Mouse (Mus musculus) heart, postnatal 25 days (tissue): ENCODE measurements at regions not wholly inside any gene's neighbourhood (a gene's known extent, or its start where the extent isn't known, plus 50 kb on each side); places are given as distances from the start of the nearest gene placed in this dataset.

Experiments
- DNase-seq: peaks from one replicate; pipeline ENCODE4 v3.0.0; 2022; ENCODE audit warnings: low spot score
- intact Hi-C: fragments of 180-260 bp; cut with DNase I; formaldehyde crosslinking; loops from one replicate; pipeline ENCODE4 v1.15.1; 2025

- intact Hi-C loops = no loop called here
Observed at GRCm38 (mm10) chr1:73285342-73285741, 269.6 kb upstream of the Tnp1 start.

GRCm38 (mm10) chr1:73274480-73274879 is 258.8 kb upstream of the Tnp1 start:
- intact Hi-C loops = loop anchor here (1.0 to 5.0 kb wide), 3 partner anchors 343 to 553 kb away; no protein-coding TSS in a partner anchor
- no peak for DNase-seq

More at GRCm38 (mm10) chr1:73285342-73285741, 269.6 kb upstream of the Tnp1 start:
- no peak for DNase-seq

GRCm38 (mm10) chr1:73270787-73271391 is 255.2 kb upstream of the Tnp1 start:
- DNase-seq = no peak

GRCm38 (mm10) chr1:73269051-73269755 is 253.5 kb upstream of the Tnp1 start:
- no peak for DNase-seq
- intact Hi-C loops = loop anchor here (2.0 kb wide), 3 partner anchors 70 to 196 kb away; no protein-coding TSS in a partner anchor

More at GRCm38 (mm10) chr1:73270787-73271391, 255.2 kb upstream of the Tnp1 start:
- intact Hi-C loops = loop anchor here (5.0 kb wide), 2 partner anchors 346 to 556 kb away; no protein-coding TSS in a partner anchor

GRCm38 (mm10) chr1:73265009-73265408 is 249.3 kb upstream of the Tnp1 start:
- DNase-seq = peak; percentile 12
- intact Hi-C loops = no loop called here

- intact Hi-C loops = no loop called here
- DNase-seq = no peak
Observed at GRCm38 (mm10) chr1:73264245-73264644, 248.5 kb upstream of the Tnp1 start.

GRCm38 (mm10) chr1:73259525-73260098 is 243.9 kb upstream of the Tnp1 start:
- no peak for DNase-seq
- intact Hi-C loops = no loop called here

- intact Hi-C loops = no loop called here
- no peak for DNase-seq
Observed at GRCm38 (mm10) chr1:73257263-73257662, 241.6 kb upstream of the Tnp1 start.

- intact Hi-C loops = no loop called here
- DNase-seq = no peak
Observed at GRCm38 (mm10) chr1:73251911-73252356, 236.2 kb upstream of the Tnp1 start.

GRCm38 (mm10) chr1:73244016-73244415 is 228.3 kb upstream of the Tnp1 start:
- DNase-seq = no peak
- intact Hi-C loops = no loop called here

GRCm38 (mm10) chr1:73242290-73242689 is 226.6 kb upstream of the Tnp1 start:
- DNase-seq = no peak
- intact Hi-C loops = no loop called here

GRCm38 (mm10) chr1:73236867-73237266 is 221.2 kb upstream of the Tnp1 start:
- DNase-seq = no peak
- intact Hi-C loops = no loop called here

- no peak for DNase-seq
- intact Hi-C loops = no loop called here
Observed at GRCm38 (mm10) chr1:73233636-73234035, 217.9 kb upstream of the Tnp1 start.

- intact Hi-C loops = no loop called here
- no peak for DNase-seq
Observed at GRCm38 (mm10) chr1:73233041-73233440, 217.3 kb upstream of the Tnp1 start.

- intact Hi-C loops = no loop called here
- DNase-seq = no peak
Observed at GRCm38 (mm10) chr1:73230611-73231010, 214.9 kb upstream of the Tnp1 start.

- DNase-seq = no peak
- intact Hi-C loops = no loop called here
Observed at GRCm38 (mm10) chr1:73227246-73227645, 211.5 kb upstream of the Tnp1 start.

- intact Hi-C loops = no loop called here
- DNase-seq = no peak
Observed at GRCm38 (mm10) chr1:73221863-73222262, 206.2 kb upstream of the Tnp1 start.

GRCm38 (mm10) chr1:73214305-73214946 is 198.7 kb upstream of the Tnp1 start:
- intact Hi-C loops = no loop called here
- DNase-seq = no peak

GRCm38 (mm10) chr1:73207421-73207820 is 191.7 kb upstream of the Tnp1 start:
- intact Hi-C loops = no loop called here
- no peak for DNase-seq

- no peak for DNase-seq
- intact Hi-C loops = no loop called here
Observed at GRCm38 (mm10) chr1:73205788-73206187, 190.1 kb upstream of the Tnp1 start.

- intact Hi-C loops = no loop called here
- DNase-seq = peak; percentile 25
Observed at GRCm38 (mm10) chr1:73200112-73200511, 184.4 kb upstream of the Tnp1 start.
